Mouse (Mus musculus) WW6 (cell line): ENCODE measurements around the gene Tacc3.

Source experiments
- DNase-seq: peaks from one replicate; pipeline ENCODE4 v3.0.0-alpha.2; 2013; ENCODE audit warnings: low read depth, low spot score

Tacc3 gene

GRCm38 (mm10) chr5:33657787-33658663 is at the start of gene Tacc3, which contains the start of gene Tmem129:
Tacc3 (plus strand) TSS chr5:33658128.
Tmem129 (minus strand) TSS chr5:33658416.
- peak; percentile 92 for DNase-seq

GRCm38 (mm10) chr5:33609226-33609625 is 48.7 kb upstream of the Tacc3 start:
- no peak for DNase-seq

GRCm38 (mm10) chr5:33611795-33612194 is 46.1 kb upstream of the Tacc3 start:
- DNase-seq, result no peak

DNA sequence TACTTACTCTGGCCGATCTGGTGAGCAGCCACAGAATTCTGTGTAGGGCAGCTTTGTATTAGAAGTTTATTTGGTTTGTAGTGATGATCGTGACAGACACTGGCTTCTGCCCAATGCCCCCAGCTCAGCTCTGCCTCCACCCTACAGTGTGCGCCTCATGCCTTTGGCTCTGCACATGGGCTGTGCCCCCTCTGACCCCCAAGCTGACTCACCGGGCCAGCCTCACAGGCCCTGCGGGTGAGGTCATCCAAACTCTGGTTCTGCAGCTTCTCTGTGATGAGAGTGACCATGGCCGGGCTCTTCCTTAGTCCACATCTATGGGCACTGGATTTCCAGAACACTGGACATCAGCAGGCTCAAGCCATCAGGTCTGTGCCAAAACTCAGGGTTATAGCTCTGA is 43.5 kb upstream of the Tacc3 start:
- DNase-seq, result no peak

- DNase-seq, result no peak
Observed at GRCm38 (mm10) chr5:33622671-33623070, 35.3 kb upstream of the Tacc3 start.

DNA sequence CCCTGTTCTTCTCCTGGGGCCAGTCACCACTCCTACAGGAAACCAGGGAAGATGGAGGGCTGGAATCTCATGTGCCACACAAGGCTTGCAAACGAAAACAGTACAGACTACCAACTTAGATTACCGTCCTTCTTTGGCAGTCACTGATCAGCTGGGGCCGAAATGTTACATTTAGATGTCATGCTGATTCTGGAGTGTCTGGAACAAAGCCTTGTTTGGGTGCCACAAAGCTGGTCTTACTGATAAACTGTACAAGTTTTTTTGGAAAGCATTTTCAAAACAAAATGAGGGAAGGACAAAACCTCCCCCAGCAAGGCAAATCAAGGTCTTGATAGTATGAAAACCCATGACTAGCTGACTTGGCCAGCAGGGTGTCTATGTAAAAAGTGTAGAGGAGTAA is 34.2 kb upstream of the Tacc3 start:
- no peak for DNase-seq

DNA sequence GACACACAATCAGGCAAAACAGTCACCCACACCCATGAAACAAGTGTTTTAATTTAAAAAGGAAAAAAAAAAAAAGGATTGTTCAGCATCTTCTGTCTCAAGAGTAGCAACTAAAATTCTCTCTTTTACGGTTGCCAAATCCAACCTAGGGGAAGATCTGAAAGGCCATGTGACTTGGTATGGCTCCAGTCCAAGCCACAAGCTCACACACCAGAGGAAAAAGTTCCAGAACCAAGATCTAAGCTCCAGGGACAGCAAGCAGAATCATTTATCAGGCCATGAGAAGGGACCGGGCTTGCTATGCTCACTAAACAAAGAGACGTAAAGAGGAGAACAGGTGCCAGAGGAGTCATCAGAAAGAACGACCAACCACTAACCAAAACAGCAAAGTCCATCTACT is 30.0 kb upstream of the Tacc3 start:
- no peak for DNase-seq

DNA sequence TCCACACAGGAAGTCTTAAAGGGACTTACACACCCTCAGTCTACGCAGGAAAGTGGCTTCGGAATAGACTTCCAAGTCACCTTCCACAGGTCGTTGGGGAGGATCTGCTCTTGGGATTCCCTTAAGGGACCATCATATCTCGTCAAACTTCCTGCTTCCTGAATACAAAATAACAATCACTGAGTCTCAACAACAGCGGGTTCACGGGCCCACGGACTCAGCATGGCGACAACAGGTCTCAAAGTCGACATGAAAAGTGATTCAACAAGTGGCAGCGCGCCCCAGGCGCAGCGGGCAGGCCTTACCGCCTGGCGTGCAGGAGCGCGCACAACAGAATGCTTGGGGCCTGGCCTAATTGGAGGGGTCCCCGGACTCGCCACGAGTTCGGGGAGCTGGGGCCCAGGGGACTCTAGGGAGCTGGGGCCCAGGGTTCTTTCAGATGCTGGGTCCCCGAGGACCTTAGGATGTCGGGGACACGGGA is 29.1 kb upstream of the Tacc3 start:
- peak; percentile 39 for DNase-seq

- peak; percentile 87 for DNase-seq
Observed at GRCm38 (mm10) chr5:33629301-33629987, 28.5 kb upstream of the Tacc3 start, which contains the start of the genes Fam53a and Gm9903. Fam53a (minus strand) TSS chr5:33629635. Gm9903 (plus strand) TSS chr5:33629925.

- DNase-seq, result peak; percentile 18
Observed at GRCm38 (mm10) chr5:33630061-33630460, 27.9 kb upstream of the Tacc3 start.

GRCm38 (mm10) chr5:33630615-33631014 is 27.3 kb upstream of the Tacc3 start:
- no peak for DNase-seq

GRCm38 (mm10) chr5:33632526-33632925 is 25.4 kb upstream of the Tacc3 start:
- DNase-seq, result no peak

DNA sequence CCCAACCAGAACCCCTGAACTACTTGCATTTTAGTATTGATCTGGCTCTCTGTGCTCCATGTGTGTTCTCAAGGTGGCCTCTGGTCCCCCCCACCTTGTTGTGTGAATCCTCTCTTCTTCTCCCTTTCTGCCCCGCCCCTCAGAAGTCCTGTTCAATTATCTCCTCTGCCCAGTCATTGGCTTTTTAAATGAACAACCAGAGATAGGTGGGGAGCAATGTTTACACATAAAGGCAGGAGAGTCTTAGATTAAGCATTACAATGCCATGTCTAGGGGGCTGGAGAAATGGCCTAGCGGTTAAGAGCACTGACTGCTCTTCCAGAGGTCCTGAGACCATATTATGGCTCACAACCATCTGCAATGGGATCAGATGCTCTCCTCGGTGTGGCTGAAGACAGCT is 22.6 kb upstream of the Tacc3 start:
- no peak for DNase-seq

DNA sequence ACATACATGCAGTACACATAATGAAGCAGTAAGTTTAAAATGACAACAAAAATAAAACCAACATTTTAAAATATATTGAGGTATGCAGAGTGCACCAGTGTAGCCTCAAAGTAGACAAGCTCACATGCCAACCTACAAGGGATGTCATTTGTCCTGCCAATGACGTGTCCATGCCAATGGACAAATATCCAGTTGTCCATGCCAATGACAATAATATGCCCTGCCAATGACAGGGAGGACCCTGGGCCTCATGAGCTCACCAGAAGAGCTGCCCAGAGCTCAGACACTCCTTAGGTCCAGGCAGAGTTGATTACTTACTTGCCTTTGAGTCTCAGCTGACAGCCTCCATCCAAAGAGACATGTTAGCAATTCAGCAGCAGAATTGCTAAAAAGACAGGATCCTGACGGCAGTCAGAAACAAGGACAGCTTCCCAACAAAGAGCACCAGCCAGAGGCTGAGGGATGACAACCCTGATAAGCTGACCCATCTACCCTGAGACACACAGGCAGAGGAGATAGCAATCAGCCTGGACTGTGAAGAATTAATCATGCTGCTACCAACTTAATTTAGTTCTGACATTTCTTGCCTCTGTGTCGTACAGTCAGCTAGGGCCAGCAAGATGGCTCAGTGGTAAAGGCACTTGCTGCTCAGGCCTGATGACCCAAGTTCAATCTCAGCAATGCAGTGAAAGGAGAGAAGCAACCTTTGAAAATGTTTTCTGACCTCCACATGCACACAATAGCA is 20.1 kb upstream of the Tacc3 start:
- no peak for DNase-seq

DNA sequence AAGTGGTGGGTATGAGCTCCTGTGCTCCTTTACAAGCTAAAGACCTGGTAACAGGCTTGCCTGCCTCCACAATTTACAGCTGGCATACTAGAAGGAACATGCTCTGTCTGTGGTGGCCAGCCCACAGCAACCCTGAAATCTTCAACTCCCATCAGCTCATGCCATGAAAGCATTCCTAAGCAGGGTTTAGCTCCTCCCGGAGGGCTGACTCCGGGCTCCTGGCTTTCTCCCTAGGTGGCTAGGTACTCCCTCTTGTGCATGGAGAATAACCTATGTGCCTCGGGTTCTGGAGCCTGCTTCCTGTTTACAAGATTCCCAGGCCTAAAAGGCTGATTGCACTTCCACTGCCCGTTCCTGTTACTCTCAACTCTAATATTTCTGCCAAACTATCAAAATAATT is 19.1 kb upstream of the Tacc3 start:
- no peak for DNase-seq

DNA sequence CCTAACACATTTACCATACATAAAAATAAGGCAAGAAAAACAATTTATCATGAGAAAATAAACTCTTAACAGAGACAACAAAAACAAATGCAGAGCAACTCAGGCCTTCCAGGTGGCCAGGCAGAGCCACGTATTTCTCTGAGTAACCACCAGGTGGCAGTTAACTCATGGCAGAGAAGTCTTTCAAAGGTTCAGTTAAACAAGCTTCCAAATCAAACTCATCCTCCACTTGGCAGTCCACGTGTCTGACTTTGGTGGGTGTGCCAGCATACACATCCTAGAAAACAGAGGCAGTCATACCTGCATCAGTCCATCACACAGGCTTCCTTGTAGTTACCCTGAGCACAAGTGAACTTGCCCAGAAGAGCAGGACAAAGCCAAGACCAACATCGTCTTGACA is 17.3 kb upstream of the Tacc3 start:
- peak; percentile 24 for DNase-seq

DNA sequence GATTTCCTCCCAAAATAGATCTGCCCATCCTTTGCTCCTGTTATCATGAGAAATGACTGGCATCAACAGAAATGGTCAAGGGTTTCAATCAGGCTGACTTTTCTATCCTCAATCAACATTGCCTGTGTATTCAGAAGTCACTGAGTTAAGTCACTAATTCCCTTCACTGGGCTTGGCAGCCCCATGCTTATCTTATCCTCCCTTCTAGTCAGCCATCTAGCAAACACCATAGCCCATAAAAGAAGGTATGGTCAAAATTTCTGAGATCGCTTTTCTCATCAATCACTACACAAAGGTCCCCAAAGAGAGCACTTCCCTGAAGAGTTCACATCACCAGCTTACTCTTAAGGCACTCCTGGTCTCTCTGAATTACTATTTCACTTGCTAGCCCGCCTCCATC is 6.9 kb upstream of the Tacc3 start:
- no peak for DNase-seq

- no peak for DNase-seq
Observed at GRCm38 (mm10) chr5:33651541-33651920, 6.4 kb upstream of the Tacc3 start.

DNA sequence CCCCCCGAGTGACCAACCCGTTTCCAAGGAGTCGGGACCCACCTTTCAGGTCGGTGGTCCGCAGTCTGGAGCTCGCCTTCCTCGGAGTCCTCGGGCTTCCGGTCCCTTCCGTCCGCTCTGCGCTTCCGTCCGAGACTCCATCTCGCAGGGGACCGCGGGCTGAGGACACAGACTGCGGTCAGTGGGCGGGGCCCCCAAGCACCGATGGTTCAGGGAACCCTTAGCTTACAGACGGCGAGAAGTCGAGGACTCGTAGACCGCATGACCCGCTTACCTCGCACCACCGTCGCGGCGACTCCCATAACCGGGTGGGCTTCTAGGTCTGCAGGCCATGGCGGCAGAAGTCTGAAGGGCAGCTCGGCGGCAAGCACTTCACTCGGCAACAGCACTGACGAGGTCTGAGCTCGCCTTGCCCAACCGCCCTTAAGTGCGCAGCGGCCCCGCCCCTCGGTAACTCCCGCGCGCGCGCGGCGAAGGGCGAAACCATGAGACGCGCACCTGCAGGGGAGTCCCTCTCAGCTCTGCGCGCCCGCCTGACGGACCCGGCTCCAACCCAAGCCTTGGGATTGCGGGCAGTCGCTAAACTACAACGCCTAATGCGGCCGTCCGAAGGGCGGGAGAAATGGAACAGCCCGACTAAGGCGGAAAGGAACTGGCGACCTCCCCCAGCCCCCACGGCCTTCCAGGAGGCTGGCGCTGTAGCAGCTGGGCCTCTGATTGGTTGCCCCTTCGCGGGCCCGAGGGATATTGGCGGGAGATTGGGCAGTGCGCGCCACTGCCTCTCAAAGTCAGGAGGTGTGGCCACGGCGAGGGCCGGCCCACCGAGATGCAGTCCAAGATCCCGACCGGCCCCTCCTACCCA is 5.8 kb upstream of the Tacc3 start, which contains the start of gene Slbp:
Gene Slbp, minus strand, starts transcription at position 654 of the 862 bp plus-strand sequence.
- peak; percentile 89 for DNase-seq

GRCm38 (mm10) chr5:33652783-33653173 is 5.2 kb upstream of the Tacc3 start:
- no peak for DNase-seq

GRCm38 (mm10) chr5:33654424-33654823 is 3.5 kb upstream of the Tacc3 start:
- no peak for DNase-seq
